Mouse (Mus musculus): ENCODE data around the gene Sectm1b. TPM values are rescaled to one million over a fixed set of nuclear protein-coding genes. Genes with fewer than 3 reads are reported as not detected.
"Not testable (repeated sequence)": the region's sequence is repeated elsewhere in the genome, so short reads cannot be mapped to it uniquely, and the experiment has no call there.

The Sectm1b gene
- not detected in 2 replicates for total RNA-seq (2015; ENCODE audit: low replicate concordance)
- total RNA-seq (2017; ENCODE audit: low replicate concordance) = not detected in 2 replicates

GRCm38 (mm10) chr11:121063379-121063778 lies at the start of gene Sectm1b:
TSS of gene Sectm1b (minus strand) at chr11:121063569.
- no peak for ATAC-seq (replicated peaks; ENCODE audit: low FRiP score, poor library complexity, severe bottlenecking)

- no peak for ATAC-seq (replicated peaks; ENCODE audit: low FRiP score, poor library complexity, severe bottlenecking)
These were observed 48.9 kb upstream of the Sectm1b start for GRCm38 (mm10) chr11:121112091-121112775.

- ATAC-seq (replicated peaks; ENCODE audit: low FRiP score, poor library complexity, severe bottlenecking) = no peak
These were observed 48.2 kb upstream of the Sectm1b start for GRCm38 (mm10) chr11:121111601-121112000.

DNA sequence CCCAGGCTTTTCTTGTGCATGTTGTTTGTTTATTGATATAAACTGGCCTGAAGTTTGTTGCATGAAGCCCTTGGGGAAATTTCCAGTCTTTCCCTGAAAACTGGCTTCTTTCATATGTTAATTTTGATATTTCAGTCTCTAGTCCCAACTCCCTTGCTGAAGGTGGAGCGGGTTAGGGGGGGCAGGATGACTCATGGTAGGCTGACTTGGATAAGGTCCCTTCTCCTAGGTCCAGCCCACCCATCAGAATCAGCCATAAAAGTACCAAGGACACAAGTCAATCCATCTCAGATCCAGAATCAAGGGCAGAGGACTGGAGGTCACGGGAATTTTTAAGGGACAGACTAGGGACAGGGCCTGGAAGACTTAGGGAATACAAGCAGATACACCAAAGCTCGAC lies 47.7 kb upstream of the Sectm1b start:
- no peak for ATAC-seq (replicated peaks; ENCODE audit: low FRiP score, poor library complexity, severe bottlenecking)

- no peak for ATAC-seq (replicated peaks; ENCODE audit: low FRiP score, poor library complexity, severe bottlenecking)
These were observed 46.6 kb upstream of the Sectm1b start for GRCm38 (mm10) chr11:121109986-121110385.

- ATAC-seq (replicated peaks; ENCODE audit: low FRiP score, poor library complexity, severe bottlenecking) = no peak
These were observed 44.7 kb upstream of the Sectm1b start for GRCm38 (mm10) chr11:121108061-121108460.

DNA sequence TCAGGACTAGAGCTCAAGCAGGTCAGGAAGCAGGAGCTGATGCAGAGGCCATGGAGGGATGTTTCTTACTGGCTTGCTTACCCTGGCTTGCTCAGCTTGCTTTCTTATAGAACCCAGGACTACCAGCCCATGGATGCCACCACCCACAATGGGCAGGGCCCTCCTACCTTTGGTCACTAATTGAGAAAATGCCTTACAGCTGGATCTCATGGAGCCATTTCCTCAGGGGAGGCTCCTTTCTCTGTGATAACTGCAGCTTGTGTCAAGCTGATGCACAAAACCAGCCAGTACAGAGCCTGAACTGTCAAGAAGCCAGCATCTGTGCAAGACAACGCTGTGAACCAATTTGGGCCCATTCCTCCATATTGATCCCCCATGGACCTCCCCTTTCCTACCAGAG lies 43.9 kb upstream of the Sectm1b start:
- not testable (repeated sequence) for ATAC-seq (replicated peaks; ENCODE audit: low FRiP score, poor library complexity, severe bottlenecking)

DNA sequence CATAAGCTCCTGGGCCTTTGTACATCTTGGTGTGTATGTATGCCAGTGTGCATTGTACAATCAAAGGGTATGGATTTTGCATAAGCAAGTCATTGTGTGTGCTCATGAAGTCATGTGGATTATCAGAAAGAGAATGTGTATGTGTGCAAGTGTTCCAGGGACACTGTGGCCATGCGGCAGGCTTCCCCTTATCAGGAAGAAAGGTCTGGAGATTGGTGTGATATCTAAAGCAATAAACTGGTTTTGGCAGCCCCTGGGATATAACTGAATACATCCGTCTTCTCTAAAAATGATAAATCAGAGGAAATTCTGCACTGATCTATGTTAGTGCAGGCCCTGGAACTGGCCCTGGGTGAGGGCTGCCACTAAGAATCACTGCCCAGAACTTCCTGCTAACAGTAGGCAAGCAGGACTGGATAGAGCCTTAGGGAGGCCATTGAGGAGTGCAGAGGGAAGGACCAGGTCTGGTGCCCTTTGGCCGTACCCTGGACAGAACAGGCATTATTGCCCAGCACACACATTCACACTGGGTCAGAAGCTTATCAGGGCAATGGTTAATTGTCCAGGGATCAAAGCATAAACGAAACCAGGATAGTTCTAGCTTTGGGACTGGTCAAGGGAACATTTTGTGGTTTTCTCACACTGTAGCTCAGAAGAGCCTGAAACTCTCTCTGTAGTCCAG lies 37.9 kb upstream of the Sectm1b start:
- ATAC-seq (replicated peaks; ENCODE audit: low FRiP score, poor library complexity, severe bottlenecking) = no peak

DNA sequence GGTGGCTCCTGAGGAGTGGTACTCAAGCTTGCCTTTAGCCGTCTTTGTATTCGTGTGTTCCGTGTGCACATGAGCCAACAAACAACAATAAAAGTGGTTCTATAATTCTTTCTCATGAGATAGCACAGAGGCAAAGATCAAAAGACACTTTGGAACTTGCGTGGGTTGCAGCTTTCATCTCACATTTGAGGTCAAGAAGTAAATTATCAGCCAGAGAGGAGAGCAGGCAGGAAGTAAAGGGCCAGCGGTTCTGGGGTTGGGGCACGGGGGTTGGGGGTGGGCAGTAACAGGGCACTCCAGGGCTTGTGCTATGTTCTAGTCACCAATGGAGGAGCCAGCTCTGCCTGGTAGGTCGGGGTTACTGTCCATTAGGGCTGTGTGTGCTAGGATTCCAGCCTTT lies 37.3 kb upstream of the Sectm1b start:
- ATAC-seq (replicated peaks; ENCODE audit: low FRiP score, poor library complexity, severe bottlenecking) = no peak

- ATAC-seq (replicated peaks; ENCODE audit: low FRiP score, poor library complexity, severe bottlenecking) = no peak
These were observed 36.4 kb upstream of the Sectm1b start for GRCm38 (mm10) chr11:121099762-121100161.

DNA sequence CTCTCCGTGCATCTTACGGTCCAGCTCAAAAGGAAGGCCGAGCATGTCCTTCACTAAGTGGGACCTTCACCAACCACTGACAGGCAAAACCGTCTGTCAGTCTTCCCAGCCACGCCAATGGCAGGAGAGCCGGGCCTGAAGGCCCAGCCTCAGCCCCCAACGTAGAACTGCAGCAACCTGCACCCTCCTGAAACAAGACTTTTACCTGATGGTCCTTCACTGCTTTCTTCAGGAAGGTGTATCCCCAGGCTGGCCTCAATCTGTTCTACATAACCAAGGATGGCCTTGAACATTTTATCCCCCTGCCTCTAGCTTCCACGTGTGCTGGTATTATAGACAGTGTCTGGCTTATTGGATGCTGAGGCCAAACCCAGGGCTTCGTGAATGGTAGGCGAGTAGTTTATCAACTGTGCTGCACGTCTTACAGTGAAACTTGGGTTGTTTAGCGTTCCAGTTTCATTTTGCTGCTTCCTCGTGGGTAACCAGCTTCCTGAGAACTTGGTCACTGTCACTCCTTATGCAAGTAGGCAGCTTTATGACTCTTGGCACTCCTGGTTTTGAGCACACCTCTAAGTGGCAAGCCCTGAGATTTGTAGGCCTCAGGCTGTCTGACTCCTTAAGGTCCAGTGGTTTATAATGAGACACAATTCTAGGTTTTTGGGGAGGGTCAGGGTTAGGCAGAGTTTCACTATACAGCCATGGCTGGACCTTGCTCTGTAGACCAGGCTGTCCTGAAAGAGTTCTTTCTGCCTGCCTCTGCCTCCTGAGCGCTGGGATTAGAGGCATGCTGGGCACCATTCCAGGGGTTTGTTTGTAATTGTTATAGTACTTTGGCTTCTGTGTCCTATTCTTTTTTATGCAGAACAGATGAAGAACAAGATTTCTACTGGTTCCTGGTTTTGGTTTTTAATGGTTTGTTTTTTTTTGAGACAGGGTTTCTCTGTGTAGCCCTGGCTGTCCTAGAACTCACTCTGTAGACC lies 29.5 kb upstream of the Sectm1b start:
- no peak for ATAC-seq (replicated peaks; ENCODE audit: low FRiP score, poor library complexity, severe bottlenecking)

DNA sequence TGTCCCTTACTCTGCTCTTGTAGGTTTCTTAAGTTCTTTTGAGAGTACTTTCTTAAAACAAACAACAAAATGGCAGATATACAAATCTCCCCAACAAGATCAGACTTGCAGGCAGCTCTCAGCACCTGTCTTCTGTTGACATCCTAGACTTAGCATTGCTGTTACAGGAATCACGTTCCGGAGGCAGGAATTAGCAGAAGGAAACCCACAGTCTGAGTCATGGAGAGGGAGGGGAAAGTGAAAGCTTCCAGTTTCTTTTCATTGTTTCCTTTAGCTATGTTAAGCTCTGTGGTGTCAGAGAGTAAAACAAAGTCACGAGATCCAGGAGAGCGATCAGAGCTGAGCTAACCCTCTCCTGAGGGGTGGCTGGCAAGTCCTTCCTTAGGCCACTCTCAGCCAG lies 27.6 kb upstream of the Sectm1b start:
- ATAC-seq (replicated peaks; ENCODE audit: low FRiP score, poor library complexity, severe bottlenecking) = no peak

DNA sequence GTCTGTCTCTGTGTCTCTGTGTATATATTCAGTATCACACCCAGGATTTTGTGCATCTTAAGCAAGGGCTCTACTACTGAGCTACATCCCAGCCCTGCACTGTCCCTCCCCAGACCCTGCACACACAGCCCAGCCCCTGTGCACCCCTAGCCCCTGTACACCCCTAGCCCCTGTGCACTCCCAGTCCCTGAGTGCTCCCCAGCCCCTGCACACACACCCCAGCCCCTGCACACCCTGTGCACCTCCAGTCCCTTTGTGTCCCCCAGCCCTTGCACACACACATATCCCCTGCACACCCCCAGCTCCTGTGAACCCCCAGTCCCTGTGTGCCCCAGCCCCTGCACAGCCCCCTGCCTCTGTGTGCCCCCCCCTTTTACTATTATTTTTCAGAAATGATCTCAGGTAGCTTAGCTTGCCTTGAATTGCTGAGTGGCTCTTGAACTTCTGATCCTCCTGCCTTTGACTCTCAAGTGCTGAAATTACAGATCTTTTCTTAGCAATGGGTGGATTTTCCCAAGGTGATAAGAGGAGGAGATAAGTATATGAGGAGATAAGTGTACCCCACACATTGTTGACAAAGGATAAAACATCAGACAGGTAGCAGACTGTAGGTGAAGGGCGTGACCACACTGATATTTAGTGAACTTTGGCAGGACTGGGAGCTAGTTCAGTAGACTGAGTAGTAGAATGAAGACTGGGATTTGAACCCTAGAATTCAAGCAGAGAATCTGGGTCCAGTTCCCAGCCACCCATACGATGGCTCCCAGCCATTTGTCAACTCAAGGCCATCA lies 26.6 kb upstream of the Sectm1b start:
- no peak for ATAC-seq (replicated peaks; ENCODE audit: low FRiP score, poor library complexity, severe bottlenecking)

DNA sequence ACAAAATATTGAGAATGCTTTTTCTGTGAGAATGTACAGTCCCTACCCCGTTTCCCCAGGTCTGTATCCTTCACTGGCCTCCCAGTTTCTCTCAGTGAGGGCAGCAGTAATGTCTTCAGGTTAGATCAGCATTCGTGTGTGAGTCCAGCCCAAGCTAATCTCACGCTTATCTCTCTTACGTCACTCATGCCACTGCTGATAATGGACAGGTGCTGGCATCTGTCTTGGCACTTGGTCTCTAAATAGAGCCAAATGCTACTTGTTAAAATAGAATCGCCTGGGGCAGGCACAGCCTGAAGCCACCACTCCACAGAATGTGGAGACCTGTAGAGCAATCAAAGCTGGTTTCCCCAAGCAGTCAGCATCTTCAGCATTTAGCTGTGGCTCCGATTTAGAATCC lies 25.6 kb upstream of the Sectm1b start:
- ATAC-seq (replicated peaks; ENCODE audit: low FRiP score, poor library complexity, severe bottlenecking) = no peak

GRCm38 (mm10) chr11:121086296-121086695 lies 22.9 kb upstream of the Sectm1b start:
- no peak for ATAC-seq (replicated peaks; ENCODE audit: low FRiP score, poor library complexity, severe bottlenecking)

DNA sequence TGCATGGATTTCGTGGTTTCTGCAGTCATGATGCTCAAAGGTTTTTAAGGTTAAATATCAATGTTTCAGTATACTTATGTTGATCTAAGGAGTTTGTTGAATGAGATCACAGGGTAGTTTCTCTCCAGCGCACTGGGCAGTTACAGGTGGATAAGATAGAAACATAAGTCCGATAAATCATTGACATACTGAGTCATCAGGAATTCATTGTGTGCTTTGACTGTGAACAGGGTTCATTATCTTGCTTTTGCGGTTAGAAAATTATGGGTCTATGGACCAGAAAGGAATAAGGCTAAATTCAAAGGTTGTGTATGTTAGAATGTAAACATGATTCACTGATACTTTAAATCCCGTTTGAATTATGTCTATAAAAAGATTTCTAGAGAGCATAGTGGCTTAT lies 21.8 kb upstream of the Sectm1b start:
- no peak for ATAC-seq (replicated peaks; ENCODE audit: low FRiP score, poor library complexity, severe bottlenecking)

GRCm38 (mm10) chr11:121082857-121083500 lies 19.6 kb upstream of the Sectm1b start:
- ATAC-seq (replicated peaks; ENCODE audit: low FRiP score, poor library complexity, severe bottlenecking) = no peak

- no peak for ATAC-seq (replicated peaks; ENCODE audit: low FRiP score, poor library complexity, severe bottlenecking)
These were observed 18.9 kb upstream of the Sectm1b start for GRCm38 (mm10) chr11:121082250-121082649.

DNA sequence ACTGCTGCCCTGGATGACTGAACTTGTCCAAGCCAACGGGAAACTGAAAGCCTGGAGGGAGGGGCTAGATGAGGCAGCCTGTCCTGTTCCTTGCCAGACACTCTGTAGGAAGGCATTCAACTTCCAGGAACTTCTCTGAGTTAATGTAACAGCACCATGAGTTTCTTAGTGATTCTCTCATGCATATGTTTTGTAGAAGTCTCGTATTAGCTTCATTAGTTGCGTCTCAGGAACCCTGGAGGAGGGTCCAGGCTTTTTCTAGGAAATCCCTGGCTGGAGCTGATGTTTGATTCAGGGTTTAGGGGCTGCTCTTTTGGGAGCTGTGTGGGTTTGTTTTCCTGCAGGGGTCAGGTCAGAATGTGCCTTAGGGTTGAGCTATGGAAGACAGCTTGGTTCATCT lies 17.8 kb upstream of the Sectm1b start, which contains the start of gene Sectm1a:
Sectm1a (minus strand) TSS at position 101 of the 400 bp plus-strand sequence.
- no peak for ATAC-seq (replicated peaks; ENCODE audit: low FRiP score, poor library complexity, severe bottlenecking)
